Mouse (Mus musculus) spleen, adult 10 weeks (tissue): ENCODE data around the gene Itpr2. TPM values are rescaled to one million over a fixed set of nuclear protein-coding genes. Genes with fewer than 3 reads are reported as not detected.

Source experiments
- polyA plus RNA-seq: library from polyadenylated mRNA; stranded (reverse); fragments of 350-450 nt; fragmentation: Illumina TruSeq; extraction: RNeasy Lipid Tissue Mini Kit (QIAGEN cat#74804); gene quantifications from one replicate; pipeline ENCODE4 v1.2.3, GENCODE M21; 2015; ENCODE audit warnings: low replicate concordance; ENCODE audit not compliant: insufficient read depth

Gene Itpr2
- 32.2 TPM for polyA plus RNA-seq

DNA sequence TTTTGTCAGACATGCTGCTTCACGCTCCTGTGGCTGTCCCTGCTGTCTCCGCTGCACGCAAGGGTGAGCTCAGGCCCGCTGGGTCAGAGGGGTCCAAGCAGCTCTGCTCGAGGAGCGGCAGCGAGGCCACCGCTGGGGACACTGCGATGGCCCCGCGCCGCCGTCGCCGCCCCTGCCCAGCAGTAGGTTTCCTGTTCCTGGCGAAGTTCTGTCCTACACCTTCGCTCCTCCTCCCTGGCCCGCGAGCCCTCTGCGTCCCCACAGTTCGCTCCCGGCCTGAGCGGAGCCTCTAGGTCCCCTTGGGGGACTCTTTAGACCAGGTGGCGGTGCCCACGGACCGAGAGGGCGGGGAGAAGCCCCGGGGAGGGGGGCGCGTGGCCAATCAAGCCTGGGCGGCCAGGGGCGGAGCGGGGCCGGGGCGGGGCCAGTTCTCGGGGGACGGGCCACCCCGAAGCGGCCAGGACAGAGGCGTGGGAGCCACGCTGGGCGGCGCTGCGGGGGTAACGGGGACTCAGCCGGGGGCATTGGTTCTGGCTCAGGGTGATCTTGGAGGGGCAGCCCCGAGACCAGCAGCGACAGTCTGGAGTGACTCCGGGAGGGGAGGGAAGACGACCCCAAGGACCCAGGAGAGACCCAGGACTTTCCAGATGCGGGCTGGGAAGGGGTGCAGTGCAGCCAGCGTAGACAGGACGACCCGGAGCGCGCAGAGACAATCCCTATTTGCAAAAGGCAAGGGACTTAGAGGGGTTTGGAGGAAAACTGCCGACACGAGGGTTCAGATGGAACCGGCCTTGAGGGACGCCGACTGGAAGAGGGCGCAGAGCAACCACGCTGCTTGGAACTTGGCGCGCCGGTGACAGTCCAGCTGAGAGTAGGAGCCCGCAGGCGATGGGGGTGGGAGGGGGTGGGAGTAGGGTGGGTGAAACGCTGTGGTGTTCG, at the start of gene Itpr2:
Gene Itpr2, minus strand, starts transcription at position 358 of the 939 bp plus-strand sequence.

Other genes with a start within 250 kb of the Itpr2 start
- 199 TPM for gene Fgfr1op2, start 75.0 kb upstream of the Itpr2 start, polyA plus RNA-seq
- 120 TPM for gene Ints13, start 75.6 kb upstream of the Itpr2 start, polyA plus RNA-seq
- 76.5 TPM for gene Med21, start 140.3 kb upstream of the Itpr2 start, polyA plus RNA-seq
- gene Tm7sf3, start 140.6 kb upstream of the Itpr2 start, polyA plus RNA-seq = 19.0 TPM
- gene Stk38l, start 222.8 kb upstream of the Itpr2 start, polyA plus RNA-seq = 12.0 TPM